Mouse (Mus musculus) small intestine, adult 2 months (tissue): ENCODE results near the gene Gnmt.

ENCODE experiments used
- CTCF ChIP-seq: fragments of 200-500 bp; IDR thresholded peaks from 2 replicates; pipeline ENCODE4 v1.5.1; 2012; ENCODE audit warnings: low read depth, mild to moderate bottlenecking, control low read depth, inconsistent platforms, low read length, moderate library complexity, mixed read lengths; ENCODE audit not compliant: insufficient replicate concordance, insufficient read length; ENCODE audit errors: extremely low read depth
- POLR2A ChIP-seq: fragments of 200-500 bp; IDR thresholded peaks from 2 replicates; pipeline ENCODE4 v1.6.1; 2012; ENCODE audit warnings: low read depth, mild to moderate bottlenecking, control low read depth, inconsistent platforms, low read length, moderate library complexity

- TF ChIP-seq CTCF = peak; percentile 7; the same call in 1 of the 2 replicates
- no peak for TF ChIP-seq POLR2A
These were observed 48.9 kb downstream of the Gnmt start for GRCm38 (mm10) chr17:46679843-46680759.
